Mouse (Mus musculus) kidney, embryonic 14.5 days (tissue): ENCODE results near the gene Igdcc4. TPM values are rescaled to one million over a fixed set of nuclear protein-coding genes. Genes with fewer than 3 reads are reported as not detected.

Experiments
- ATAC-seq: fragments of 200-750 bp; cut with Nextera tagmentation; 2 replicates; pipeline ENCODE4 v1.8.0; 2017; ENCODE audit warnings: moderate number of reproducible peaks, mild to moderate bottlenecking, moderate TSS enrichment, moderate library complexity; ENCODE audit not compliant: low FRiP score, low TSS enrichment
- H3K27ac ChIP-seq: fragments of 300-500 bp; sonication (generic); 2 replicates; pipeline ENCODE4 v1.5.1; 2014; ENCODE audit warnings: low read depth, mild to moderate bottlenecking, low read length, moderate library complexity, mixed read lengths
- H3K27me3 ChIP-seq: fragments of 300-500 bp; sonication (generic); 2 replicates; pipeline ENCODE4 v1.6.1; 2014; ENCODE audit warnings: mild to moderate bottlenecking, low read length; ENCODE audit not compliant: control insufficient read depth, insufficient read depth
- H3K36me3 ChIP-seq: fragments of 300-500 bp; sonication (generic); 2 replicates; pipeline ENCODE4 v1.6.1; 2014; ENCODE audit warnings: low read length, mixed read lengths; ENCODE audit not compliant: control insufficient read depth, insufficient read depth
- H3K4me1 ChIP-seq: fragments of 300-500 bp; sonication (generic); 2 replicates; pipeline ENCODE4 v1.6.1; 2014; ENCODE audit warnings: low read length, mixed read lengths; ENCODE audit not compliant: control insufficient read depth, insufficient read depth
- H3K4me2 ChIP-seq: fragments of 300-500 bp; sonication (generic); replicated peaks from 2 replicates; pipeline ENCODE4 v1.6.1; 2014; ENCODE audit warnings: low read depth, mild to moderate bottlenecking, low read length
- H3K4me3 ChIP-seq: fragments of 300-500 bp; sonication (generic); 2 replicates; pipeline ENCODE4 v1.5.1; 2014; ENCODE audit warnings: mild to moderate bottlenecking, low read length
- H3K9ac ChIP-seq: fragments of 300-500 bp; sonication (generic); 2 replicates; pipeline ENCODE4 v1.6.1; 2014; ENCODE audit warnings: low read depth, mild to moderate bottlenecking, low read length, moderate library complexity
- H3K9me3 ChIP-seq: fragments of 300-500 bp; sonication (generic); 2 replicates; pipeline ENCODE4 v1.6.1; 2016; ENCODE audit warnings: low read length; ENCODE audit not compliant: control insufficient read depth
- WGBS: fragments of 180-500 bp; shearing (Covaris S2); extraction: QIAGEN DNeasy Blood & Tissue Kit; methylation state at CpG from one replicate; pipeline ENCODE4 v1.1.7; 2014; 5-methylcytosine and 5-hydroxymethylcytosine counted together
- polyA plus RNA-seq: library from polyadenylated mRNA; unstranded; fragments of >200 nt; fragmentation: Nextera tagmentation; extraction: Ambion mirVana; gene quantifications from 2 replicates; pipeline ENCODE4 v1.2.1, GENCODE M21; 2014

Gene Igdcc4
- polyA plus RNA-seq, 1 experiment from 2014 or later, result 16.4 TPM

- Histone ChIP-seq H3K9ac (peak overlapping the region; percentile 52), H3K36me3 (peaks cover 3% of the 10 kb centered on the region; the same call in 1 of the 2 replicates), H3K4me3 (peak overlapping the region; percentile 40), H3K4me1 (no peaks in the 10 kb centered on the region), H3K27me3 (peaks cover 6% of the 10 kb centered on the region; the same call in 1 of the 2 replicates), H3K9me3 (no peaks in the 10 kb centered on the region), H3K27ac (no peak overlapping the region), H3K4me2 (peak overlapping the region; percentile 85)
- WGBS, result 5% methylated on average over 48 of the region's 48 CpGs
- peak; percentile 46; the same call in 1 of the 2 replicates for ATAC-seq
Measured at GRCm38 (mm10) chr9:65123552-65124168, 22.4 kb downstream of the Igdcc4 start.

DNA sequence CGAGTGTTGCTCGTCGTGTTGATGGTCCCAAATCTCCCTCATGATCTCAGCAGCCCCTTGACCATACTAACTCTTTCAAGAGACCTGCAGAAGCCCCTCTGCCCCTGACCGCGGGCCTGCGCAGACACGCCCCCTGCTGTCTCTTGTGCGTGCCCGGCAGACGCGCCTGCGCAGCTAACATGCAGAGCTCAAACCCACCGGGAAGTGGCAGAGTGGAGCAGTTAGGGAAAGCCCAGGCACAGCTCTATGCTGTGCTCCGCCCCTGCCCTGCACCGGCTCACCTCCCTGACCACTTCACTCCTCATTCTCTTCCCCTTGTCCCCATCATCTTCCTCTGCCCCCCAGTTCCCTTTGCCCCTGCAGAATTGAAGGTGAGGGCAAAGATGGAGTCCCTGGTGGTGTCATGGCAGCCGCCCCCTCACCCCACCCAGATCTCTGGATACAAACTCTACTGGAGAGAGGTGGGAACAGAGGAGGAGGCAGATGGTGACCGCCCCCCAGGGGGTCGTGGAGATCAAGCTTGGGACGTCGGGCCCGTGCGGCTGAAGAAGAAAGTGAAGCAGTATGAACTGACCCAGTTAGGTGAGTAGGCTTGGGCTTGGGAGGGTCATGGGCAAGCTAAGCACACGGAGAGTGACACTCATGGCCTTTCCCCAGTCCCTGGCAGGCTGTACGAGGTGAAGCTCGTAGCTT, 27.0 kb downstream of the Igdcc4 start:
- H3K27ac ChIP-seq, result no peak overlapping the region
- WGBS, result 12% methylated on average over 24 of the region's 25 CpGs
- H3K4me3 ChIP-seq, result peak overlapping the region; percentile 18; the same call in 1 of the 2 replicates
- peak; percentile 53; the same call in 1 of the 2 replicates for ATAC-seq
- H3K9me3 ChIP-seq, result no peaks in the 10 kb centered on the region
- H3K36me3 ChIP-seq, result peaks cover 3% of the 10 kb centered on the region; the same call in 1 of the 2 replicates
- peak overlapping the region; percentile 32 for H3K4me2 ChIP-seq
- no peaks in the 10 kb centered on the region for H3K4me1 ChIP-seq
- 0 out of 2 replicates have a peak overlapping the region, but pooled peaks have one; percentile 31 for H3K9ac ChIP-seq
- H3K27me3 ChIP-seq, result peaks cover 6% of the 10 kb centered on the region; the same call in 1 of the 2 replicates

DNA sequence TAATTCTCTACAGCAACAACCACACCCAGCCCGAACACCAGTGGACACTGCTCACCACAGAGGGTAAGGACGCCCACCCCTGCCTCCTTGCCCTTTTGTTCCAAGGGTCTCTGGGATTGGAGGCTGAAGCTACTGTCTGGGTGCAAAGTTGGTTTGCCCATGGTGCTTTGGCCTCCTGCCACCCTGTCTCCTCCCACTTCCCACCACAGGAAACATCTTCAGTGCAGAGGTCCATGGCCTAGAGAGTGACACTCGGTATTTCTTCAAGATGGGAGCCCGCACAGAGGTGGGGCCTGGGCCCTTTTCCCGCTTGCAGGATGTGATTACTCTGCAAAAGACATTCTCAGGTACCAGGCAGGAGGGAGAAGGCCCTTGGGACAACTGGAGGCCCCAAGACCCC, 30.4 kb downstream of the Igdcc4 start:
- Histone ChIP-seq H3K27me3 (peaks cover 6% of the 10 kb centered on the region), H3K9me3 (no peaks in the 10 kb centered on the region), H3K4me3 (no peak overlapping the region), H3K4me2 (no peak overlapping the region), H3K9ac (no peak overlapping the region), H3K27ac (no peak overlapping the region), H3K4me1 (no peaks in the 10 kb centered on the region), H3K36me3 (no peaks in the 10 kb centered on the region)
- WGBS, result 87% methylated on average over 5 of the region's 5 CpGs
- ATAC-seq, result no peak

GRCm38 (mm10) chr9:65133739-65134138, 32.5 kb downstream of the Igdcc4 start:
- H3K4me3 ChIP-seq, result no peak overlapping the region
- no peaks in the 10 kb centered on the region for H3K9me3 ChIP-seq
- WGBS, result 2% methylated on average over 10 of the region's 10 CpGs
- H3K36me3 ChIP-seq, result no peaks in the 10 kb centered on the region
- peak; percentile 50; the same call in 1 of the 2 replicates for ATAC-seq
- no peak overlapping the region for H3K27ac ChIP-seq
- H3K4me2 ChIP-seq, result no peak overlapping the region
- H3K27me3 ChIP-seq, result peaks cover 6% of the 10 kb centered on the region
- no peak overlapping the region for H3K9ac ChIP-seq
- H3K4me1 ChIP-seq, result no peaks in the 10 kb centered on the region

DNA sequence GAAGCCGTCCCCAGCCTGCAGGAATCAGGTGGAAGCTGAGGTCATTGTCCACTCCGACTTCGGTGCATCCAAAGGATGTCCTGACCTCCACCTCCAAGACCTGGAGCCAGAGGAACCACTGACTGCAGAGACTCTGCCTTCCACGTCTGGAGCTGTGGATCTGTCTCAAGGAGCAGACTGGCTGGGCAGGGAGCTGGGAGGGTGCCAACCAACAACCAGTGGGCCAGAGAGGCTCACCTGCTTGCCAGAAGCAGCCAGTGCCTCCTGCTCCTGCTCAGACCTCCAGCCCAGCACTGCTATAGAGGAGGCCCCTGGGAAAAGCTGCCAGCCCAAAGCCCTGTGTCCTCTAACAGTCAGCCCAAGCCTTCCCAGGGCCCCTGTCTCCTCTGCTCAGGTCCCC, 33.8 kb downstream of the Igdcc4 start:
- no peak for ATAC-seq
- H3K4me3 ChIP-seq, result no peak overlapping the region
- H3K9ac ChIP-seq, result no peak overlapping the region
- 84% methylated on average over 4 of the region's 4 CpGs for WGBS
- no peak overlapping the region for H3K27ac ChIP-seq
- H3K4me1 ChIP-seq, result peaks cover 2% of the 10 kb centered on the region; the same call in 1 of the 2 replicates
- H3K4me2 ChIP-seq, result no peak overlapping the region
- H3K36me3 ChIP-seq, result no peaks in the 10 kb centered on the region
- no peaks in the 10 kb centered on the region for H3K9me3 ChIP-seq
- H3K27me3 ChIP-seq, result peaks cover 9% of the 10 kb centered on the region

DNA sequence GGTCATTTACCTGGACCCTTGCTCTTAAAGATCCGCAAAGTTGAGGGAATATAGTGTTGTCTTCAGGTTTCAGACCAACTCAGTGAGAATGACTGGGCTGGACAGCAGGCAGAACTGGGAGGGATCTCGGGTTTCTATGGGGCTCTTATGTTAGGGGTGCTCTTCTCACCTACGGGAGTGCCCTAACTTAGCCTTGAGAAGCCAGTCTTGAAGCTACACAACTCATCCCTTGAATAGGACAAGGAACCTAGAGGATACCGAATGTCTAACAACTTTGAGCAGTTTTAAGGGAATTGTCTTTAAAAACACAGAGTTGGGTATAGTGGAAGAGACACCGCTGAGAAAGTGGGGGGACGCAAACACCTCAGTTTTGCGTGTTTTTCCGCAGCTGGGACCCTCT, 39.2 kb downstream of the Igdcc4 start:
- H3K36me3 ChIP-seq, result no peaks in the 10 kb centered on the region
- peak overlapping the region; percentile 82; the same call in 1 of the 2 replicates for H3K27ac ChIP-seq
- H3K9ac ChIP-seq, result peak overlapping the region; percentile 88
- H3K4me3 ChIP-seq, result peak overlapping the region; percentile 77
- under 1% methylated on average over 8 of the region's 8 CpGs for WGBS
- H3K9me3 ChIP-seq, result no peaks in the 10 kb centered on the region
- ATAC-seq, result no peak
- H3K27me3 ChIP-seq, result peaks cover 7% of the 10 kb centered on the region; the same call in 1 of the 2 replicates
- peaks cover 18% of the 10 kb centered on the region; the same call in 1 of the 2 replicates for H3K4me1 ChIP-seq
- H3K4me2 ChIP-seq, result peak overlapping the region; percentile 96

- Histone ChIP-seq H3K4me2 (peak within 1 kb of the TSS; percentile 96), H3K9ac (peak within 1 kb of the TSS; percentile 88), H3K27me3 (peaks cover 4% of the 10 kb centered on the region; the same call in 1 of the 2 replicates), H3K27ac (peak within 1 kb of the TSS; percentile 82), H3K4me3 (peak within 1 kb of the TSS; percentile 77), H3K36me3 (no peaks in the 10 kb centered on the region), H3K9me3 (no peaks in the 10 kb centered on the region), H3K4me1 (peaks cover 18% of the 10 kb centered on the region; the same call in 1 of the 2 replicates)
- ATAC-seq, result peak; percentile 81
- 0% methylated on average over 17 of the region's 48 CpGs for WGBS
Measured at GRCm38 (mm10) chr9:65140936-65141305, 39.6 kb downstream of the Igdcc4 start, which contains the start of gene Igdcc3. Gene Igdcc3 (plus strand): TSS chr9:65141189.

GRCm38 (mm10) chr9:65141306-65141975, 40.2 kb downstream of the Igdcc4 start:
- WGBS, result under 1% methylated on average over 44 of the region's 73 CpGs
- Histone ChIP-seq H3K9me3 (no peaks in the 10 kb centered on the region), H3K36me3 (no peaks in the 10 kb centered on the region), H3K27ac (peak overlapping the region; percentile 82), H3K4me3 (peak overlapping the region; percentile 77), H3K9ac (peak overlapping the region; percentile 88), H3K4me2 (peak overlapping the region; percentile 96), H3K27me3 (peaks cover 4% of the 10 kb centered on the region; the same call in 1 of the 2 replicates), H3K4me1 (peaks cover 18% of the 10 kb centered on the region; the same call in 1 of the 2 replicates)
- ATAC-seq, result peak; percentile 76
